Mouse (Mus musculus) stomach, embryonic 16.5 days (tissue): ENCODE measurements around the gene Brpf1. TPM values are rescaled to one million over a fixed set of nuclear protein-coding genes. Genes with fewer than 3 reads are reported as not detected.

Experiments used
- ATAC-seq: fragments of 200-750 bp; cut with Nextera tagmentation; 2 replicates; pipeline ENCODE4 v1.8.0; 2017; ENCODE audit warnings: moderate number of reproducible peaks, moderate TSS enrichment; ENCODE audit not compliant: insufficient read depth, low FRiP score
- H3K27ac ChIP-seq: fragments of 300-500 bp; sonication (generic); 2 replicates; pipeline ENCODE4 v1.5.1; 2014; ENCODE audit warnings: low read length
- H3K27me3 ChIP-seq: fragments of 300-500 bp; sonication (generic); 2 replicates; pipeline ENCODE4 v1.6.1; 2014; ENCODE audit warnings: low read length, control low read depth, mixed read lengths; ENCODE audit not compliant: control insufficient read depth, insufficient read depth
- H3K36me3 ChIP-seq: fragments of 300-500 bp; sonication (generic); 2 replicates; pipeline ENCODE4 v1.6.1; 2014; ENCODE audit warnings: low read length; ENCODE audit not compliant: control insufficient read depth, insufficient read depth
- H3K4me1 ChIP-seq: fragments of 300-500 bp; sonication (generic); 2 replicates; pipeline ENCODE4 v1.6.1; 2014; ENCODE audit warnings: low read length, control low read depth, mixed read lengths; ENCODE audit not compliant: control insufficient read depth, insufficient read depth
- H3K4me2 ChIP-seq: fragments of 300-500 bp; sonication (generic); 2 replicates; pipeline ENCODE4 v1.6.1; 2014; ENCODE audit warnings: low read depth, low read length, mixed read lengths
- H3K4me3 ChIP-seq: fragments of 300-500 bp; sonication (generic); replicated peaks from 2 replicates; pipeline ENCODE4 v1.5.1; 2014; ENCODE audit warnings: mild to moderate bottlenecking, low read length
- H3K9ac ChIP-seq: fragments of 300-500 bp; sonication (generic); 2 replicates; pipeline ENCODE4 v1.6.1; 2014; ENCODE audit warnings: low read length
- H3K9me3 ChIP-seq: fragments of 300-500 bp; sonication (generic); replicated peaks from 2 replicates; pipeline ENCODE4 v1.6.1; 2016; ENCODE audit warnings: low read length, control low read depth; ENCODE audit not compliant: control insufficient read depth
- WGBS: fragments of 180-500 bp; shearing (Covaris S2); extraction: QIAGEN DNeasy Blood & Tissue Kit; methylation state at CpG from one replicate; pipeline ENCODE4 v1.1.7; 2014; 5-methylcytosine and 5-hydroxymethylcytosine counted together
- polyA plus RNA-seq: library from polyadenylated mRNA; unstranded; fragments of >200 nt; fragmentation: Nextera tagmentation; extraction: Ambion mirVana; gene quantifications from 2 replicates; pipeline ENCODE4 v1.2.1, GENCODE M21; 2015

Brpf1 gene
- polyA plus RNA-seq, 1 experiment from 2014 or later: 13.6 TPM

GRCm38 (mm10) chr6:113362241-113362640, 55.3 kb downstream of the Brpf1 start:
- no peaks in the 10 kb centered on the region for H3K27me3 ChIP-seq
- H3K4me2 ChIP-seq: no peak overlapping the region
- H3K36me3 ChIP-seq: no peaks in the 10 kb centered on the region
- H3K9ac ChIP-seq: no peak overlapping the region
- no peak for ATAC-seq
- H3K27ac ChIP-seq: no peak overlapping the region
- H3K4me3 ChIP-seq: no peak overlapping the region
- 97% methylated on average over 1 of the region's 1 CpGs for WGBS
- H3K9me3 ChIP-seq: no peaks in the 10 kb centered on the region
- H3K4me1 ChIP-seq: no peaks in the 10 kb centered on the region

DNA sequence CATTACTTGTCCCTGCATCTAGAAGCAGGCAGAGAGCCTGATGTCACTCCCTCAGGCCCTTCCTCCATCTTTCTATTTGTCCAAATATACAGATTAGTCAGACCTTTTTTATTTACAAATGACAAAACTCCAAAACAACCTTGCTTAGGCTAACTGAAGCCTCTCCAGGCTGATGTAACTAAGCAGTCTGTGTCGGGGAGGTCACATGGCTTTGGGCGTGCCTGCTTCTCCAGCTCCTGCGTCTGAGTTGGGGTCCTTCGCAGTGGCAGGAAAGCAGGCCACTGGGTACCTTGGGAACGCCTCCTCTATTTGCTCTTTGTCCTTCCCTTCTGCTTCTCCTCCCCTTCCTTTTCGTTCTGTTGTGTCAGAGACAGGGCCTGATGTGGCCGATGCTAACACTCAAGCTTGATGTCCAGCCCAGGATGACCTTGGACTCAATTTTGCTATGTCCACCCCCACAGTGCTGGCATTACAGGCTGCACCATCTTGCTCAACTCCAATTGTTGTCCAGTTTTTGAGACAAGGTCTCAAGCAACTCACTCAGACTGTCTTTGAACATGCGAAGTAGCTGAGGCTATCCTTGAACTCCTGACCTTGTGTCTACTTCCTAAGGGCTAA, 57.7 kb downstream of the Brpf1 start:
- no peak overlapping the region for H3K27ac ChIP-seq
- no peak for ATAC-seq
- 60% methylated on average over 8 of the region's 8 CpGs for WGBS

GRCm38 (mm10) chr6:113366639-113367038, 59.7 kb downstream of the Brpf1 start:
- no peaks in the 10 kb centered on the region for H3K27me3 ChIP-seq
- no peak overlapping the region for H3K4me3 ChIP-seq
- WGBS: 85% methylated on average over 6 of the region's 6 CpGs
- ATAC-seq: no peak
- no peak overlapping the region for H3K27ac ChIP-seq
- H3K4me2 ChIP-seq: no peak overlapping the region
- H3K9me3 ChIP-seq: no peaks in the 10 kb centered on the region
- H3K9ac ChIP-seq: no peak overlapping the region
- H3K36me3 ChIP-seq: 0 out of 2 replicates have a peak, but pooled peaks cover 3% of the 10 kb centered on the region
- no peaks in the 10 kb centered on the region for H3K4me1 ChIP-seq

More for the DNA sequence above, 57.7 kb downstream of the Brpf1 start:
- no peaks in the 10 kb centered on the region for H3K9me3 ChIP-seq
- no peak overlapping the region for H3K4me3 ChIP-seq
- H3K4me2 ChIP-seq: no peak overlapping the region
- H3K36me3 ChIP-seq: no peaks in the 10 kb centered on the region
- no peak overlapping the region for H3K9ac ChIP-seq
- H3K27me3 ChIP-seq: no peaks in the 10 kb centered on the region
- no peaks in the 10 kb centered on the region for H3K4me1 ChIP-seq

DNA sequence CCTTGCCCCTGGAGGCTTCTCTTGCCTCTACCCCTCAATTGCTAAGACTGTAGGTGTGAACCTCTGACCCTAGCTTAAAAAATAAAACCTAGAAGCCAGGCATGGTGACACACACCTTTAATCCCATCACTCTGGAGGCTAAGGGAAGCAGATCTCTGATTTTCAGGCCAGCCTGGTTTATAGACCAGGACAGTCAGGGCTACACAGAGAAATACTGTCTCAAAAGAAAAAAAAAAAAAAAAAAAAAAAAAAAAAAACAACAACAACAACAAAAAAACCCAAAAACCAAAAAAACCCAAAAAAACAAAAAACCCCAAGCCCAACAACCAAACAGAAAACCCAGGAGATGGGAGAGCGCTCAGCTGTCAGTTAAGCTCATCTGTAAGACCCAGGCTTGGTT, 60.6 kb downstream of the Brpf1 start:
- no peak overlapping the region for H3K27ac ChIP-seq
- H3K4me2 ChIP-seq: no peak overlapping the region
- H3K4me3 ChIP-seq: no peak overlapping the region
- no peak for ATAC-seq
- H3K36me3 ChIP-seq: 0 out of 2 replicates have a peak, but pooled peaks cover 3% of the 10 kb centered on the region
- H3K4me1 ChIP-seq: no peaks in the 10 kb centered on the region
- no peaks in the 10 kb centered on the region for H3K9me3 ChIP-seq
- H3K27me3 ChIP-seq: no peaks in the 10 kb centered on the region
- H3K9ac ChIP-seq: no peak overlapping the region
- 96% methylated on average over 1 of the region's 1 CpGs for WGBS

- H3K36me3 ChIP-seq: 0 out of 2 replicates have a peak, but pooled peaks cover 3% of the 10 kb centered on the region
- H3K9me3 ChIP-seq: no peaks in the 10 kb centered on the region
- 86% methylated on average over 7 of the region's 7 CpGs for WGBS
- no peaks in the 10 kb centered on the region for H3K27me3 ChIP-seq
- H3K27ac ChIP-seq: no peak overlapping the region
- no peak overlapping the region for H3K4me3 ChIP-seq
- no peak overlapping the region for H3K4me2 ChIP-seq
- H3K9ac ChIP-seq: no peak overlapping the region
- ATAC-seq: no peak
- no peaks in the 10 kb centered on the region for H3K4me1 ChIP-seq
Observed at GRCm38 (mm10) chr6:113368124-113368523, 61.2 kb downstream of the Brpf1 start.

DNA sequence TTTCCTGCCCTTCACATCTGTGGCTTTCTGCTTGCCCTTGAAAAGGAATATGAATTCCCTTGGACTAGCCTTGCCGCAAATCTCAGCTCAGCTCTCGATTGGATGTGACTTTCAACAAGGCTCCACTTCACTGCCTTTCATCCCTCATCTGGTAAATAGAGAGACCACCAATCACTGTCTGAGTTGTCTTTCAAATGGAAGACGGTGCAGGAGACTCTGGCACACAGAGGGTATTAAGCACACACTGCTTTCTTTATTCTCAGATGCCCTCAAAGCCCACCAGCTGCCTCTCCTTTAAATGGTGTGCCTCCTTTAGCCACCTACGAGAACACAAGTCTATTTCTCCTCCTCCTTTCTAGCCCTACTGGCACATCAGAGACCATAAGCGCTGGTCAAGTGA, 61.6 kb downstream of the Brpf1 start:
- no peak for ATAC-seq
- no peak overlapping the region for H3K4me2 ChIP-seq
- 0 out of 2 replicates have a peak, but pooled peaks cover 3% of the 10 kb centered on the region for H3K36me3 ChIP-seq
- H3K9me3 ChIP-seq: no peaks in the 10 kb centered on the region
- 88% methylated on average over 5 of the region's 5 CpGs for WGBS
- H3K27me3 ChIP-seq: no peaks in the 10 kb centered on the region
- H3K4me3 ChIP-seq: no peak overlapping the region
- H3K9ac ChIP-seq: no peak overlapping the region
- H3K4me1 ChIP-seq: no peaks in the 10 kb centered on the region
- no peak overlapping the region for H3K27ac ChIP-seq

DNA sequence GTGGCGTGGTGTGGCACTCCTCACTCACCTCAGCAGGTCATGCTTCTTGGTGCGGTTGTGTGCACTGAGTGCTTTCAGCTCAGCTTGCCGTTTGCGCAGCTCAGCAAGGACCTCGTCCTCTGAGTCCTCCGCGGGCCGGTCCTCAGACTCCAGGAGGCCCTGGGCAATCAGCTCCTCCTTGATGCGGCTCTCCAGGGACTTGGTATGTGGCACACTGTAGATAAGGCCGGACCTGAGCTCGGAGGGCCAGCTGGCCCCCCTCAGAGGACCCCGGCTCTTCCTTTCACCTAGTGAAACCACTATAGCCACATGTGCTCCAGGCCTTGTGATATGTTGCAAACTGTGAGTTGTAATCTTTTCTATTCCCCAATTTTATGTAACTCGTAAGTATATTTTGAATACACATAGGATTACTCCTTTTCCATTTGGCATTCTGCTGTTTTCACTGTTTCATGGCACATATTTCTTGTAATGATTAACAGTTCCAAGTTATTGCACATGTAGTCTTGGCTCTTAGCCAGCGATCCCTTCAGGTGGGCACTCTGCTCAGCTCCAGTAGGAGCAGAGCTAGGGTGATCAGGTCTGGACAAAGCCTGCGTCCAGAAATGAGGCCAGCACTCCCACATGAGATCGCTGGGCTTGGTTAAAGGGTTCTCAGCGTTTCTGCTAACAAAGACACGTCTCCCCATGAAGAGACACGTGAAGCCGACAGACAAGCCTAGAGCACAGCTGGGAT, 63.4 kb downstream of the Brpf1 start:
- ATAC-seq: no peak
- H3K4me1 ChIP-seq: no peaks in the 10 kb centered on the region
- no peaks in the 10 kb centered on the region for H3K27me3 ChIP-seq
- WGBS: 87% methylated on average over 20 of the region's 20 CpGs
- H3K27ac ChIP-seq: no peak overlapping the region
- H3K9ac ChIP-seq: no peak overlapping the region
- peaks cover 12% of the 10 kb centered on the region; the same call in 1 of the 2 replicates for H3K36me3 ChIP-seq
- H3K4me3 ChIP-seq: no peak overlapping the region
- no peak overlapping the region for H3K4me2 ChIP-seq
- H3K9me3 ChIP-seq: no peaks in the 10 kb centered on the region

GRCm38 (mm10) chr6:113373491-113373890, 66.6 kb downstream of the Brpf1 start:
- Histone ChIP-seq H3K9ac (no peak overlapping the region), H3K27me3 (no peaks in the 10 kb centered on the region), H3K4me2 (no peak overlapping the region), H3K4me3 (no peak overlapping the region), H3K4me1 (0 out of 2 replicates have a peak, but pooled peaks cover 6% of the 10 kb centered on the region), H3K9me3 (no peaks in the 10 kb centered on the region), H3K27ac (no peak overlapping the region), H3K36me3 (peaks cover 15% of the 10 kb centered on the region)
- ATAC-seq: no peak
- WGBS: 84% methylated on average over 4 of the region's 4 CpGs
